Mouse (Mus musculus) hindbrain, embryonic 10.5 days (tissue): ENCODE results near the gene Gpc4. TPM values are rescaled to one million over a fixed set of nuclear protein-coding genes. Genes with fewer than 3 reads are reported as not detected.

Source experiments
- DNase-seq: peaks from one replicate; pipeline ENCODE4 v3.0.0-alpha.2; 2017; ENCODE audit warnings: low spot score
- H3K27ac ChIP-seq: fragments of 300-500 bp; sonication (generic); 2 replicates; pipeline ENCODE4 v1.5.1; 2016; ENCODE audit warnings: mild to moderate bottlenecking, moderate library complexity
- H3K27me3 ChIP-seq: fragments of 300-500 bp; sonication (generic); 2 replicates; pipeline ENCODE4 v1.6.1; 2016; ENCODE audit warnings: mild to moderate bottlenecking; ENCODE audit not compliant: poor library complexity, insufficient read depth, severe bottlenecking
- H3K36me3 ChIP-seq: fragments of 300-500 bp; sonication (generic); 2 replicates; pipeline ENCODE4 v1.6.1; 2016; ENCODE audit warnings: mild to moderate bottlenecking, moderate library complexity
- H3K4me1 ChIP-seq: fragments of 300-500 bp; sonication (generic); replicated peaks from 2 replicates; pipeline ENCODE4 v1.6.1; 2016; ENCODE audit warnings: mild to moderate bottlenecking
- H3K4me3 ChIP-seq: fragments of 300-500 bp; sonication (generic); 2 replicates; pipeline ENCODE4 v1.5.1; 2016; ENCODE audit warnings: mild to moderate bottlenecking, moderate library complexity
- H3K9me3 ChIP-seq: fragments of 300-500 bp; sonication (generic); 2 replicates; pipeline ENCODE4 v1.6.1; 2016; ENCODE audit warnings: mild to moderate bottlenecking, moderate library complexity
- WGBS: fragments of 180-500 bp; shearing (Covaris S2); methylation state at CpG from one replicate; pipeline ENCODE4 v1.1.7; 2016; 5-methylcytosine and 5-hydroxymethylcytosine counted together
- polyA plus RNA-seq: library from polyadenylated mRNA; unstranded; fragments of >200 nt; fragmentation: Nextera tagmentation; extraction: Ambion mirVana; gene quantifications from 2 replicates; pipeline ENCODE4 v1.2.1, GENCODE M21; 2016

Gene Gpc4
- polyA plus RNA-seq, 1 experiment from 2014 or later = 29.2 TPM

GRCm38 (mm10) chrX:52138461-52139075, 26.5 kb downstream of the Gpc4 start:
- no peak for DNase-seq
- H3K36me3 ChIP-seq = no peaks in the 10 kb centered on the region
- no peaks in the 10 kb centered on the region for H3K9me3 ChIP-seq
- no peak overlapping the region for H3K27ac ChIP-seq
- H3K4me3 ChIP-seq = no peak overlapping the region
- peaks cover 9% of the 10 kb centered on the region; the same call in 1 of the 2 replicates for H3K4me1 ChIP-seq
- WGBS = 76% methylated on average over 2 of the region's 2 CpGs
- H3K27me3 ChIP-seq = peaks cover 4% of the 10 kb centered on the region; the same call in 1 of the 2 replicates

GRCm38 (mm10) chrX:52138033-52138432, 27.0 kb downstream of the Gpc4 start:
- H3K4me1 ChIP-seq = peaks cover 9% of the 10 kb centered on the region; the same call in 1 of the 2 replicates
- H3K4me3 ChIP-seq = no peak overlapping the region
- DNase-seq = no peak
- no peaks in the 10 kb centered on the region for H3K9me3 ChIP-seq
- H3K27me3 ChIP-seq = peaks cover 4% of the 10 kb centered on the region; the same call in 1 of the 2 replicates
- WGBS = 64% methylated on average over 5 of the region's 5 CpGs
- H3K27ac ChIP-seq = no peak overlapping the region
- no peaks in the 10 kb centered on the region for H3K36me3 ChIP-seq

- Histone ChIP-seq H3K27ac (no peak overlapping the region), H3K4me1 (no peaks in the 10 kb centered on the region), H3K4me3 (no peak overlapping the region), H3K27me3 (peaks cover 4% of the 10 kb centered on the region; the same call in 1 of the 2 replicates), H3K9me3 (no peaks in the 10 kb centered on the region), H3K36me3 (no peaks in the 10 kb centered on the region)
- DNase-seq = no peak
- 89% methylated on average over 5 of the region's 5 CpGs for WGBS
Measured at GRCm38 (mm10) chrX:52136525-52136924, 28.5 kb downstream of the Gpc4 start.

- 97% methylated on average over 1 of the region's 1 CpGs for WGBS
- Histone ChIP-seq H3K9me3 (no peaks in the 10 kb centered on the region), H3K27ac (no peak overlapping the region), H3K4me1 (no peaks in the 10 kb centered on the region), H3K27me3 (no peaks in the 10 kb centered on the region), H3K36me3 (no peaks in the 10 kb centered on the region), H3K4me3 (no peak overlapping the region)
- no peak for DNase-seq
Measured at GRCm38 (mm10) chrX:52129604-52130003, 35.4 kb downstream of the Gpc4 start.

GRCm38 (mm10) chrX:52128794-52129193, 36.3 kb downstream of the Gpc4 start:
- DNase-seq = no peak
- 85% methylated on average over 4 of the region's 4 CpGs for WGBS
- Histone ChIP-seq H3K27me3 (no peaks in the 10 kb centered on the region), H3K4me3 (no peak overlapping the region), H3K27ac (no peak overlapping the region), H3K9me3 (no peaks in the 10 kb centered on the region), H3K36me3 (no peaks in the 10 kb centered on the region), H3K4me1 (no peaks in the 10 kb centered on the region)

- Histone ChIP-seq H3K27me3 (no peaks in the 10 kb centered on the region), H3K27ac (no peak overlapping the region), H3K36me3 (no peaks in the 10 kb centered on the region), H3K9me3 (no peaks in the 10 kb centered on the region), H3K4me1 (peaks cover 19% of the 10 kb centered on the region), H3K4me3 (no peak overlapping the region)
- 87% methylated on average over 5 of the region's 5 CpGs for WGBS
- DNase-seq = no peak
Measured at GRCm38 (mm10) chrX:52113651-52114050, 51.4 kb downstream of the Gpc4 start.

GRCm38 (mm10) chrX:52109663-52110062, 55.4 kb downstream of the Gpc4 start:
- H3K4me1 ChIP-seq = peaks cover 19% of the 10 kb centered on the region
- no peaks in the 10 kb centered on the region for H3K27me3 ChIP-seq
- H3K27ac ChIP-seq = peak overlapping the region; percentile 50; the same call in 1 of the 2 replicates
- peak; percentile 3 for DNase-seq
- WGBS = 60% methylated on average over 2 of the region's 2 CpGs
- H3K4me3 ChIP-seq = no peak overlapping the region
- no peaks in the 10 kb centered on the region for H3K9me3 ChIP-seq
- no peaks in the 10 kb centered on the region for H3K36me3 ChIP-seq

- H3K27me3 ChIP-seq = no peaks in the 10 kb centered on the region
- H3K4me1 ChIP-seq = peaks cover 19% of the 10 kb centered on the region
- H3K36me3 ChIP-seq = no peaks in the 10 kb centered on the region
- no peak overlapping the region for H3K4me3 ChIP-seq
- 100% methylated on average over 1 of the region's 1 CpGs for WGBS
- H3K9me3 ChIP-seq = no peaks in the 10 kb centered on the region
- no peak for DNase-seq
- H3K27ac ChIP-seq = no peak overlapping the region
Measured at GRCm38 (mm10) chrX:52108966-52109365, 56.1 kb downstream of the Gpc4 start.

- no peak overlapping the region for H3K27ac ChIP-seq
- H3K4me1 ChIP-seq = no peaks in the 10 kb centered on the region
- H3K4me3 ChIP-seq = no peak overlapping the region
- H3K9me3 ChIP-seq = no peaks in the 10 kb centered on the region
- no peak for DNase-seq
- H3K27me3 ChIP-seq = no peaks in the 10 kb centered on the region
- no peaks in the 10 kb centered on the region for H3K36me3 ChIP-seq
- WGBS = 92% methylated on average over 1 of the region's 1 CpGs
Measured at GRCm38 (mm10) chrX:52103771-52104170, 61.3 kb downstream of the Gpc4 start.

- 90% methylated on average over 1 of the region's 1 CpGs for WGBS
Measured at GRCm38 (mm10) chrX:52101940-52102339, 63.1 kb downstream of the Gpc4 start.

GRCm38 (mm10) chrX:52101445-52101844, 63.6 kb downstream of the Gpc4 start:
- Histone ChIP-seq H3K27me3 (no peaks in the 10 kb centered on the region), H3K4me1 (no peaks in the 10 kb centered on the region), H3K27ac (no peak overlapping the region), H3K4me3 (no peak overlapping the region), H3K36me3 (no peaks in the 10 kb centered on the region), H3K9me3 (no peaks in the 10 kb centered on the region)
- no peak for DNase-seq
- 83% methylated on average over 6 of the region's 6 CpGs for whole genome bisulfite sequencing

More at GRCm38 (mm10) chrX:52101940-52102339, 63.1 kb downstream of the Gpc4 start:
- Histone ChIP-seq H3K36me3 (no peaks in the 10 kb centered on the region), H3K9me3 (no peaks in the 10 kb centered on the region), H3K27ac (no peak overlapping the region), H3K4me1 (no peaks in the 10 kb centered on the region), H3K4me3 (no peak overlapping the region), H3K27me3 (no peaks in the 10 kb centered on the region)
- DNase-seq = no peak

GRCm38 (mm10) chrX:52087726-52088348, 77.2 kb downstream of the Gpc4 start:
- WGBS = 52% methylated on average over 7 of the region's 7 CpGs
- no peak overlapping the region for H3K27ac ChIP-seq
- no peak overlapping the region for H3K4me3 ChIP-seq
- H3K27me3 ChIP-seq = no peaks in the 10 kb centered on the region
- H3K36me3 ChIP-seq = no peaks in the 10 kb centered on the region
- H3K4me1 ChIP-seq = no peaks in the 10 kb centered on the region
- H3K9me3 ChIP-seq = no peaks in the 10 kb centered on the region
- peak; percentile 7 for DNase-seq

- Histone ChIP-seq H3K4me1 (no peaks in the 10 kb centered on the region), H3K36me3 (no peaks in the 10 kb centered on the region), H3K4me3 (no peak overlapping the region), H3K27ac (no peak overlapping the region), H3K9me3 (no peaks in the 10 kb centered on the region), H3K27me3 (no peaks in the 10 kb centered on the region)
- 84% methylated on average over 8 of the region's 8 CpGs for WGBS
- no peak for DNase-seq
Measured at GRCm38 (mm10) chrX:52086885-52087573, 78.0 kb downstream of the Gpc4 start.
